Mouse (Mus musculus) heart, embryonic 12.5 days (tissue): ENCODE data around the gene Ccdc177. TPM values are rescaled to one million over a fixed set of nuclear protein-coding genes. Genes with fewer than 3 reads are reported as not detected.

Experiments used
- ATAC-seq: fragments of 200-750 bp; cut with Nextera tagmentation; 2 replicates; pipeline ENCODE4 v1.8.0; 2017; ENCODE audit warnings: moderate TSS enrichment, moderate library complexity; ENCODE audit not compliant: insufficient number of reproducible peaks, low FRiP score
- H3K27ac ChIP-seq: fragments of 300-500 bp; sonication (generic); 2 replicates; pipeline ENCODE4 v1.5.1; 2016; ENCODE audit warnings: mild to moderate bottlenecking, moderate library complexity; ENCODE audit not compliant: poor library complexity, severe bottlenecking
- H3K27me3 ChIP-seq: fragments of 300-500 bp; sonication (generic); replicated peaks from 2 replicates; pipeline ENCODE4 v1.6.1; 2016; ENCODE audit warnings: mild to moderate bottlenecking, moderate library complexity
- H3K36me3 ChIP-seq: fragments of 300-500 bp; sonication (generic); 2 replicates; pipeline ENCODE4 v1.6.1; 2016; ENCODE audit warnings: mild to moderate bottlenecking, moderate library complexity
- H3K4me1 ChIP-seq: fragments of 300-500 bp; sonication (generic); replicated peaks from 2 replicates; pipeline ENCODE4 v1.6.1; 2016; ENCODE audit warnings: mild to moderate bottlenecking
- H3K4me2 ChIP-seq: fragments of 300-500 bp; sonication (generic); 2 replicates; pipeline ENCODE4 v1.6.1; 2016; ENCODE audit warnings: mild to moderate bottlenecking, moderate library complexity
- H3K4me3 ChIP-seq: fragments of 300-500 bp; sonication (generic); 2 replicates; pipeline ENCODE4 v1.5.1; 2016; ENCODE audit warnings: mild to moderate bottlenecking
- H3K9ac ChIP-seq: fragments of 300-500 bp; sonication (generic); 2 replicates; pipeline ENCODE4 v1.6.1; 2016; ENCODE audit warnings: mild to moderate bottlenecking, moderate library complexity
- H3K9me3 ChIP-seq: fragments of 300-500 bp; sonication (generic); replicated peaks from 2 replicates; pipeline ENCODE4 v1.6.1; 2016; ENCODE audit warnings: mild to moderate bottlenecking, moderate library complexity
- WGBS: fragments of 180-500 bp; shearing (Covaris S2); methylation state at CpG from one replicate; pipeline ENCODE4 v1.1.7; 2016; 5-methylcytosine and 5-hydroxymethylcytosine counted together
- polyA plus RNA-seq: library from polyadenylated mRNA; unstranded; fragments of >200 nt; fragmentation: Nextera tagmentation; extraction: Ambion mirVana; gene quantifications from 2 replicates; pipeline ENCODE4 v1.2.1, GENCODE M21; 2016

Ccdc177 gene
- polyA plus RNA-seq, 1 experiment from 2014 or later = 0.03 TPM

- Histone ChIP-seq H3K36me3 (no peaks in the 10 kb centered on the region), H3K4me2 (no peak overlapping the region), H3K9me3 (no peaks in the 10 kb centered on the region), H3K4me1 (peaks cover 19% of the 10 kb centered on the region; the same call in 1 of the 2 replicates), H3K4me3 (no peak overlapping the region), H3K9ac (no peak overlapping the region), H3K27me3 (peaks cover 21% of the 10 kb centered on the region; the same call in 1 of the 2 replicates), H3K27ac (no peak overlapping the region)
- 46% methylated on average over 11 of the region's 11 CpGs for WGBS
- no peak for ATAC-seq
Measured at GRCm38 (mm10) chr12:80706208-80706914, 54.1 kb downstream of the Ccdc177 start.

Other genes starting within 250 kb of the Ccdc177 start
- 2.1 and 2.2 TPM in 2 replicates for gene Galnt16, start 242.4 kb downstream of the Ccdc177 start, polyA plus RNA-seq
- 22.3 and 24.1 TPM in 2 replicates for gene Slc39a9, start 116.8 kb downstream of the Ccdc177 start, polyA plus RNA-seq
- 155 and 173 TPM in 2 replicates for gene Erh, start 116.3 kb downstream of the Ccdc177 start, polyA plus RNA-seq
- 0.50 and 0.70 TPM in 2 replicates for gene Plekhd1, start 68.1 kb downstream of the Ccdc177 start, polyA plus RNA-seq
- gene Susd6, start 29.8 kb upstream of the Ccdc177 start, polyA plus RNA-seq = 22.4 and 22.7 TPM in 2 replicates
- gene Srsf5, start 184.8 kb upstream of the Ccdc177 start, polyA plus RNA-seq = 439 and 445 TPM in 2 replicates
- gene Slc10a1, start 208.0 kb upstream of the Ccdc177 start, polyA plus RNA-seq = 0.53 and 0.64 TPM in 2 replicates